Mouse (Mus musculus): ENCODE data around the gene Epb41l5. TPM values are rescaled to one million over a fixed set of nuclear protein-coding genes. Genes with fewer than 3 reads are reported as not detected.

Gene Epb41l5
- polyA plus RNA-seq, 1 experiment from 2014 or later: 27.9 TPM

GRCm38 (mm10) chr1:119522726-119523125 is 126.1 kb downstream of the Epb41l5 start:
- in situ Hi-C loops (cut with MboI; ENCODE audit: low pct_unique_long_range_greater_than_20kb): no loop called here
- H3K27me3 ChIP-seq: no peaks in the 10 kb centered on the region
- ATAC-seq (no peak), DNase-seq (ENCODE audit: low read depth, low spot score) (no peak)
- TF ChIP-seq CTCF (IDR thresholded peaks at IDR 0.05): no peak
- ChIA-PET CTCF (interaction anchor here (1.2 to 1.4 kb wide), 2 partner anchors 26 to 28 kb away, joined by 3 to 4 read pairs; no protein-coding TSS in a partner anchor), POLR2A (no interaction called here)

DNA sequence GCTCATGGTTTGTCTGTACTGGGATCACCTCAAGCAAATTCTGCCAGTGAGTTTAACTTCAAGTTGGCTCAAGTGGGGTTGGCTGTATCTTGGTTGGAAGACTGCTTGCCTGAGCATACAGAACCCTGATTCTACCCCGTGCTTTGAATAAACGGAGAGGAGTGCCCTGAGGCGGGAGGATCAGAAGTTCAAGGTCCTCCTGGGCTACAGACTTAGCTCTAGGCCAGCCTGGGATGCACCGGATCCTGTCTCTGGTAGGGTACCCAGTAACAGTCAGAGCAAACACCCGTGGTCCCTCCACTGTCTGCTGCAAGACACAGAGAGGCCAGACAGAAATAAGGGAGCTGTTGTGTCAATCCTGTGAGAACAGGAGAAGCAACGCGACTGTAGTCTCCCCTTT is 127.1 kb downstream of the Epb41l5 start:
- ChIA-PET CTCF (interaction anchor here (0.8 kb wide), 1 partner anchor 24 kb away, joined by 5 read pairs; no protein-coding TSS in a partner anchor), POLR2A (interaction anchor here (0.6 to 1.5 kb wide), 2 partner anchors 18 to 430 kb away, joined by 3 read pairs; no protein-coding TSS in a partner anchor)
- no peak for TF ChIP-seq CTCF (IDR thresholded peaks at IDR 0.05)
- no peaks in the 10 kb centered on the region for H3K27me3 ChIP-seq
- DNase-seq (ENCODE audit: low read depth, low spot score) (no peak), ATAC-seq (no peak)
- in situ Hi-C loops (cut with MboI; ENCODE audit: low pct_unique_long_range_greater_than_20kb): no loop called here

GRCm38 (mm10) chr1:119521029-119521428 is 127.8 kb downstream of the Epb41l5 start:
- in situ Hi-C loops (cut with MboI; ENCODE audit: low pct_unique_long_range_greater_than_20kb): no loop called here
- POLR2A ChIA-PET: interaction anchor here (1.5 kb wide), 1 partner anchor 18 kb away, joined by 3 read pairs; no protein-coding TSS in a partner anchor
- H3K27me3 ChIP-seq: no peaks in the 10 kb centered on the region
- TF ChIP-seq CTCF (IDR thresholded peaks at IDR 0.05): no peak
- CTCF ChIA-PET: interaction anchor here (0.8 to 1.4 kb wide), 3 partner anchors 16 to 23 kb away, joined by 3 to 5 read pairs (median 4); partner anchors contain the start of gene Ralb
- peak; percentile 51 for ATAC-seq
- DNase-seq (ENCODE audit: low read depth, low spot score): no peak

DNA sequence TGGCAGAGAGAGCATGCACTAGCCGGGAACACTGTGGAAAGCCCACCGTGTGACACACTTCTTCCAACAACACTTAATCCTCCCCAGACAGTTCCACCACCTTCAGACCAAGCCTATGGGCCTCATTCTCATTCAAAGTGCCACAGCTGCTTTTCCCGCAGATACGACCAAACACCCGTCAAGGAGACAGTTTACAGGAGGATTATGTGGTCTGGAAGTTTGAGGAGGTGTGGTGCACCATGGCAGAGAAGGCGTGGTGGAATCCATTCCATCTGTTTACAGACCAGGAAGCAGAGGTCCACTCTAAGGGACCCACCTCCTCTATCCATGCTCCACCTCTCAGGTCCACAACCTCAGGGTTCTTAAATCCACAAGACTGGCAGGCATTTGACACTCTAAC is 129.5 kb downstream of the Epb41l5 start:
- POLR2A ChIA-PET: no interaction called here
- no peak for TF ChIP-seq CTCF (IDR thresholded peaks at IDR 0.05)
- DNase-seq (ENCODE audit: low read depth, low spot score): no peak
- no peaks in the 10 kb centered on the region for H3K27me3 ChIP-seq
- in situ Hi-C loops (cut with MboI; ENCODE audit: low pct_unique_long_range_greater_than_20kb): no loop called here
- ATAC-seq: no peak
- CTCF ChIA-PET: no interaction called here

DNA sequence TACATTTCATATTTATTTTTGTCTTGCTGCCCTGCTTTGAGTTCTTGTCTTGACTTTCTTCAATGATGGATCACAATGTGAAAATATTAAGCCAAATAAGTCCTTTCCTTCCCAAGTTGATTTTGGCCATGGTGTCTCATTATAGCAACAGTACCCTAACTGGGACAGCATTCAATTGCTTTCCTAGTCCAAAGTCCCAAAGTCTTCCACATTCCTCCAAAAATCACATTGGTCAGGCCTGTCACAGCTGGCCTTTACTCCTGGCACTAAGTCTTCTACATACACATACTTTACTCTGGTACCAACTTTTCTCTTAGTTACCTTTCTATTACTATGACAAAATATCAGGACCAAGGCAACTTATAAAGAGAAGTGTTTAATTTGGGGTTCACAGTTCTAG is 130.0 kb downstream of the Epb41l5 start:
- in situ Hi-C loops (cut with MboI; ENCODE audit: low pct_unique_long_range_greater_than_20kb): no loop called here
- ChIA-PET POLR2A (no interaction called here), CTCF (interaction anchor here (1.6 kb wide), 1 partner anchor 32 kb away, joined by 3 read pairs; no protein-coding TSS in a partner anchor)
- no peak for ATAC-seq
- TF ChIP-seq CTCF (IDR thresholded peaks at IDR 0.05): no peak
- H3K27me3 ChIP-seq: no peaks in the 10 kb centered on the region
- no peak for DNase-seq (ENCODE audit: low read depth, low spot score)

GRCm38 (mm10) chr1:119518060-119518459 is 130.7 kb downstream of the Epb41l5 start:
- POLR2A ChIA-PET: no interaction called here
- DNase-seq (ENCODE audit: low read depth, low spot score) (no peak), ATAC-seq (no peak)
- no peaks in the 10 kb centered on the region for H3K27me3 ChIP-seq
- TF ChIP-seq CTCF (IDR thresholded peaks at IDR 0.05): no peak
- CTCF ChIA-PET: interaction anchor here (1.6 kb wide), 1 partner anchor 31 kb away, joined by 3 read pairs; no protein-coding TSS in a partner anchor
- in situ Hi-C loops (cut with MboI; ENCODE audit: low pct_unique_long_range_greater_than_20kb): no loop called here

- H3K27me3 ChIP-seq: no peaks in the 10 kb centered on the region
- CTCF ChIA-PET: no interaction called here
- TF ChIP-seq CTCF (IDR thresholded peaks at IDR 0.05): no peak
- POLR2A ChIA-PET: no interaction called here
- ATAC-seq (no peak), DNase-seq (ENCODE audit: low read depth, low spot score) (no peak)
- in situ Hi-C loops (cut with MboI; ENCODE audit: low pct_unique_long_range_greater_than_20kb): no loop called here
These were observed 137.9 kb downstream of the Epb41l5 start for GRCm38 (mm10) chr1:119510857-119511256.

DNA sequence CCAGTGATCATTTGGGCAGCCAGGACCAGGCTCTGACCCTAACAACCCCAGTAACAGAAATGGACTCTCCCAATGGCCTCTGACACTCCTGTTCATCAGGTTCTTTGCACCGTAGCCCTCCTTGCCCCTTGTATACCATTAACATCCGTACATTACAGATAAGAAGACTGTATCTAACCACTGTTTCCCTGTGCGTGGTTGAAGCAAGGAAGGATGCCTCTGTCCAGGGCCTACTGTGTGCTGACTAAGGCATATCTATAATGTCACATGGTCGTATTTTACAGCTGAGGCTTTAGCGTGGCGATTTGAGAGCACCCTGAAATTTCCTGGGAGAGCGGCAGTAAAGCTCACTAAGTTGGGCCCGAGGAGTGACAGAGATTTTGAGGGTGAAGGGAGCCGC is 138.4 kb downstream of the Epb41l5 start:
- CTCF ChIA-PET: no interaction called here

GRCm38 (mm10) chr1:119509474-119509873 is 139.3 kb downstream of the Epb41l5 start:
- ATAC-seq (peak; percentile 55), DNase-seq (ENCODE audit: low read depth, low spot score) (no peak)
- POLR2A ChIA-PET: no interaction called here
- CTCF ChIA-PET: no interaction called here
- H3K27me3 ChIP-seq: no peaks in the 10 kb centered on the region
- no peak for TF ChIP-seq CTCF (IDR thresholded peaks at IDR 0.05)
- in situ Hi-C loops (cut with MboI; ENCODE audit: low pct_unique_long_range_greater_than_20kb): no loop called here

More for the DNA sequence above, 138.4 kb downstream of the Epb41l5 start:
- no peak for DNase-seq (ENCODE audit: low read depth, low spot score)
- ATAC-seq: no peak
- POLR2A ChIA-PET: no interaction called here
- no peak for TF ChIP-seq CTCF (IDR thresholded peaks at IDR 0.05)
- no peaks in the 10 kb centered on the region for H3K27me3 ChIP-seq
- in situ Hi-C loops (cut with MboI; ENCODE audit: low pct_unique_long_range_greater_than_20kb): no loop called here

GRCm38 (mm10) chr1:119508548-119508947 is 140.3 kb downstream of the Epb41l5 start:
- in situ Hi-C loops (cut with MboI; ENCODE audit: low pct_unique_long_range_greater_than_20kb): no loop called here
- ChIA-PET CTCF (no interaction called here), POLR2A (no interaction called here)
- no peak for DNase-seq (ENCODE audit: low read depth, low spot score)
- ATAC-seq: no peak
- TF ChIP-seq CTCF (IDR thresholded peaks at IDR 0.05): no peak
- no peaks in the 10 kb centered on the region for H3K27me3 ChIP-seq

DNA sequence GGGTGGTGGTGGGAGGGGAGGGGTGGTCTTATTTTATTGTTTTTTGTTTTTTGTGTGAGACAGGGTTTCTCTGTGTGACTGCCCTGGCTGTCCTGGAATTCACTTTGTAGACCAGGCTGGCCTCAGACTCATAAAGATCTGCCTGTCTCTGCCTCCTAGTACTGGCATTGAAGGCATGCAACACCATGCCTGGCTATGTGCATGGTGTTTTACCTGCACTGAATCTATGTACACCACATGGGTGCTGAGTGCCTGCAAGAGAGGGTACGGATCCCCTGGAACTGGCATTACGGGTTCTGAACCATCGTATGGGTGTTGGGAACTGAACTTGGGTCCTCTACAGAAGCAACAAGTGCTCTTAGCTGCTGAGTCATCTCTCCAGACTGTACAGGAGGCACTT is 142.8 kb downstream of the Epb41l5 start:
- DNase-seq (ENCODE audit: low read depth, low spot score) (no peak), ATAC-seq (no peak)
- in situ Hi-C loops (cut with MboI; ENCODE audit: low pct_unique_long_range_greater_than_20kb): no loop called here
- POLR2A ChIA-PET: no interaction called here
- no peak for TF ChIP-seq CTCF (IDR thresholded peaks at IDR 0.05)
- CTCF ChIA-PET: no interaction called here
- H3K27me3 ChIP-seq: no peaks in the 10 kb centered on the region

All from Patski (cell line).